Mouse (Mus musculus): ENCODE results near the gene Txnl4b.

DNA sequence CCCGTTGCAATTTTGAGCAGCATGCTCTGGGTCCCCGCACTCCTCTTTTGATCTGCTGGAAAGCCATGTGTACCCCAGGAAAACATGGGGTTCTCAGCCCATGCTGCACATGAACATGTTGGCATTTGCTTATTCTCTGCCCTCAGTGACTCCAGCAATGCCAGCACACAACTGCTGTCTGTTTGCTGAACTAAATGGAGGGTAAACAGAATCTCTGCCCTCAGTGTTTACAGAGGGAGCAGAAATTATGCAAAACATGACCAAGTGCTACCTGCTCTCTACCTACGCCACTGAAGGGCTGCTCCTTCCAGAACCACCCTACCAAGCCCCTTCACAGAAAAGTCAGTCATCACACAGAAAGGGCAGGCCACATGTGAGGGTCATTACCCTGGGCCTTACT lies 19.1 kb downstream of the Txnl4b start:
- TF ChIP-seq CTCF (IDR thresholded peaks at IDR 0.05; ENCODE audit: extremely low read depth, insufficient read depth, low read length) (no peak), POLR2A (IDR thresholded peaks at IDR 0.05; ENCODE audit: extremely low read depth, insufficient read depth, low read length) (no peak)
